Mouse (Mus musculus) hindlimb bud, embryonic 11.5 days (tissue): Measurements from ENCODE around the gene Ulk4.

ENCODE experiments used
- DNase-seq: peaks from one replicate; pipeline ENCODE4 v3.0.0-alpha.2; 2012; ENCODE audit warnings: low read depth, low spot score; ENCODE audit errors: extremely low spot score

Ulk4 gene

DNA sequence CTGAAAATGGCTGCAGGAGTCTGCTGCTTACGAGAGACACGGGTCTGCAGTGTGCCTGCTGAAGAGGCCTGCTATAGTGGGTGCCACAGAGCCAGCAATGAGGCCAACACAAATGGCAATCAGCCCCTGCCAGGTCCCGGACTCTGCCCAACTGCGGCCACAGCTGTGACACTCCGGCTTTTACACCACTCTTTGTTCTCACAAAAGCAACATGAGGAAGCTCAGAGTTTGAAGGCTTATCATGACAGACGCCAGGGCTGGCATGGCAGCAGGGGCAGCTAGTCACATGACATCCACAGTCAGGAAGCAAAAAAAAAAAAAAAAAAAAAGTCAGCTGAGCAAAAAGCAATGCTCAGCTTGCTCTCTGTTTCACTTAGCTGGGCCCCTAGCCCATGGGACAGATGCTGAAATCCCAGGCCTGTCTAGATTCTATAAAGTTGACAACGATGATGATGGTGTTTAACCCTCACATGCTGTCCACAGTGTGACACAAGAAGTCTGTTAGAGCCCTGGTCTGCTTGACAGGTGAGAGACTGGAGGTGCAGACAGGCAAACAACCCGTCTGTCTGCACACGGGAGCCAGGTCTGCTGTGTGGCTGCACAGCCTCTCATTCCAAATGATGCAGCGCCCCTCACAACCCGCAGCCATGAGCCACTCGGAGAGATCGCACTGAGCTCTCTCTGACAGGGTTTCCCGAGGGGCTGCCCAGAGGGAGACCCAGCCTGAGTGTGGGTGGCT lies 253.3 kb downstream of the Ulk4 start:
- no peak for DNase-seq

GRCm38 (mm10) chr9:121020360-121020759 lies 256.6 kb downstream of the Ulk4 start:
- no peak for DNase-seq

GRCm38 (mm10) chr9:121019932-121020331 lies 257.1 kb downstream of the Ulk4 start:
- no peak for DNase-seq

GRCm38 (mm10) chr9:121018524-121019315 lies 258.3 kb downstream of the Ulk4 start:
- no peak for DNase-seq

DNA sequence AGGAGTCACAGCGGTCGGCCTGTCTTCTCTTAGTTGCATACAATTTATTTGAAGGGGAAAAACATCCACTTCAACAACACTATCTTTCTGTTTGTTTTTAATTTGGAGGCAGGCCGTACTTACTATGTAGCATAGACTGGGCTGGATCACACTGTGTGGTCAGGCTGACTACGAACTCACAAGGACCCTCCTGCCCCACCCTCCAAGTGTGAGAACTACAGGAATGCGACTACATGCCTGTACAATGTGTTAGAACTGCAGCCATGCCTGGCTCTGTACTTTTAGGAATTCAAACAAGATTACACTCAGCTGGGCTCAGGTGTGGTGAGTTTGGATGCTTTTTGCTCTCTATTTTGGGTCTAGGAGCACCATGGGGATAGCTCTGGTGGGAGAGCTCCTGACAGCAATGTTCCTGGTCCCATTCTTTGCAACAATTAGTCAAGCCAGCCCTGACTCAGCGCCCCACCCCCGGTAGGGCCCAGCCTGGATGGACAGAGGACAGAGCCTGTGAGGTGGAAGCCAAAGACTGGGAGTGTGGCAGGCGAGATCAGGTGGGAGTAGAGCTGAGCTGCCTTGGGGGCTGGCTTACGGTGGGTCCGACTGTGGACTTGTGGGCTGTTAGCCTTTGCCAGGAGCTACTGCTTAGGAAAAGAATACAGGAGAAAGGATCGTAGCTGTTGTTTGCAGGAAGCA lies 261.0 kb downstream of the Ulk4 start:
- no peak for DNase-seq

DNA sequence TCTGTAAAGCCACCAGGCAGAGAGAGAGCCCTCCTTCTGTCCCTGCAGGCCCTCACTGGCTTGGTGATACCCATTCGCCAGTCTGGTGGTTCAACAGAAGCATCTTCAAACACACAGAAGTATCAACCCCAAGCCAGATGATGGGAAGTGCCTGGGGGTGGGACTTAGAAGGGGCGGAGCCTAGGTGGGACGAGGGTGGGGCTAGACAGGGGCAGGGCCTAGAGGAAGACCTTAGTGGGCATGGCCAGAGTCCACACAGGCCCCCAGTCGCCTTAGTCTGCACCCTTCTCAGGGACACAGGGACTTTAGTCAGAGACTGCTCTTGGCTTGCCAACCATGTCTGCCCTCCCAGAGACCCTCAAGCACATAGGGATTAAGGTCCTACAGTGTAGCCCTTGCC lies 265.5 kb downstream of the Ulk4 start:
- DNase-seq = no peak

DNA sequence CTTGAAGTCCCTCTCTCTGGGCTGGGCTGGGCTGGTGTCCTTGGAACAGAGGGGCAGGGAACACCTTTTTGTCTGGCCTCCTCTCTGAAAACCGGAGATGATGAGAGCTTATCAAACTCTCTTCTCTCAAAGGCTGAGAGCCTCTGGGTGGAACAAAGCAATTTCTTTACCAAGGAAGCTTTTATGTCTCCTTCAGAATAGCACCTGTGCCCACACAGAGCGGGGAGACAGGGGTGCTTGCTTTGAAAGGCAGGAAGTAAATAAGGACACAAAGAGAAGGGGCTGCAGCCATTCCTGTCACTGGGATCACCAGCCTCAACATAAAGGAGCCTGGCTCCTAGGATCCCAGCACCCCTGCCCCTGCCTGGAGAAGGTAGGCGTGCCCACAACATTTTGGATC lies 266.5 kb downstream of the Ulk4 start:
- no peak for DNase-seq

GRCm38 (mm10) chr9:121005961-121006360 lies 271.0 kb downstream of the Ulk4 start:
- DNase-seq = no peak

- no peak for DNase-seq
These were observed 275.1 kb downstream of the Ulk4 start for GRCm38 (mm10) chr9:121001681-121002540.

GRCm38 (mm10) chr9:121000641-121001320 lies 276.2 kb downstream of the Ulk4 start:
- no peak for DNase-seq

GRCm38 (mm10) chr9:120998696-120999095 lies 278.3 kb downstream of the Ulk4 start:
- no peak for DNase-seq

- DNase-seq = no peak
These were observed 282.5 kb downstream of the Ulk4 start for GRCm38 (mm10) chr9:120994223-120995155.

DNA sequence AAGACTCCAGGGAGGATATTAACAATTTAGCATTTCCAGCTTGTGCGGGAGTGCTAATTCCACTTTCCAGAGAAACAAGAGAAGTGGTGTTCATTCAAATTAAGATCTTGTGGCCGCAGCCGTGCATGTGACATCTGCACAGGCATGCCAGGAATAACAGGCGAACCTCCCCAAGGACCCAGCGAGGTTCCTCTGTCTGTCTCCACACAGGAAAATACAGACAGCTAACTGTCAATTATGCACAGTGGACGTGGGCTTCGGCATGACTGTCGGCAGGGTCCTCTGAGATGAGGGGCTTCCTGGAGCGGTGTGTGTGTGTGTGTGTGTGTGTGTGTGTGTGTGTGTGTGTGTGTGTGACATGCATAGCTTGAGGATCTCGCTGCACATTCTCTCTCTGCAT lies 284.0 kb downstream of the Ulk4 start:
- no peak for DNase-seq

- DNase-seq = no peak
These were observed 285.2 kb downstream of the Ulk4 start for GRCm38 (mm10) chr9:120991801-120992200.

GRCm38 (mm10) chr9:120989806-120990700 lies 286.9 kb downstream of the Ulk4 start:
- no peak for DNase-seq

DNA sequence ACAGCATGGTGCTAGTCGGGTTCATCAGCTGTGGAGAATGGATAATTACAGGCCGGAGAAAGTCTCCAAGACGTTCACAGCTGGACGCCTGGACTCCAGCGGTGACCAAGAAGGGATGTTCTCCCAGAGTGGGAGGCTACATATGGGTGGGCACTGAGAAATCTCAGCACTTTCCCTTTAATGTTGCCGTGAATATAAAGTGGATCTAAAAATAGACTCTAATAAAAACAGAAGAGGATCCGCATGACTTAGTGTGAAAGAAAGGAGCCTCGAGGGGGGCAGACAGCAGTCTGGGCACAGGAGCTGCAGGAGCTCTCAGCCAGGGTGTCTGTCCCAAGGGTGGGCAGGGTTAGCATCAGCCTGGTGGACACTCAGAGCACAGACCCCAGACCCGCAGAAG lies 288.9 kb downstream of the Ulk4 start:
- no peak for DNase-seq

GRCm38 (mm10) chr9:120986994-120987393 lies 290.0 kb downstream of the Ulk4 start:
- DNase-seq = no peak

GRCm38 (mm10) chr9:120986255-120986654 lies 290.7 kb downstream of the Ulk4 start:
- no peak for DNase-seq
